13 mouse cellular contexts compared by ENCODE assay signal in genomic region chr3:127930326-127931012, GRCm38 (mm10). TPM values are rescaled to one million over a fixed set of nuclear protein-coding genes. Genes with fewer than 3 reads are reported as not detected.
A peak's percentile ranks its signal among the peaks of the same experiment; 100 is the strongest.
DNase-seq lines count a peak whose midpoint lies in the region; ATAC-seq and TF ChIP-seq lines count a peak whose summit lies in the region.
"Had no signal": no experiment of that assay in that cellular context is flagged by ENCODE, and none has a peak within 500 bp of the region (broad histone marks: within the 10 kb centered on the region; RNA-seq: fewer than 3 reads in every experiment).

No protein-coding gene starts in this region.

- H3K36me3 ChIP-seq in spleen, adult 2 months (ENCODE audit: control insufficient read depth, insufficient read depth, low read length) = no peaks in the 10 kb centered on the region
- H3K36me3 ChIP-seq in midbrain, embryonic 16.5 days (ENCODE audit: control insufficient read depth, insufficient read depth, low read length) = no peaks in the 10 kb centered on the region
- no peaks in the 10 kb centered on the region for H3K36me3 ChIP-seq in midbrain, postnatal 0 days (ENCODE audit: insufficient read depth, low read length)
- H3K36me3 ChIP-seq: midbrain, embryonic 12.5 days had no signal

- H3K4me1 ChIP-seq in spleen, adult 2 months (ENCODE audit: control insufficient read depth, insufficient read depth, insufficient read length) = no peaks in the 10 kb centered on the region
- H3K4me1 ChIP-seq in midbrain, embryonic 16.5 days (ENCODE audit: control insufficient read depth, insufficient read depth, low read length) = no peaks in the 10 kb centered on the region
- H3K4me1 ChIP-seq in midbrain, postnatal 0 days (ENCODE audit: insufficient read depth, low read length) = no peaks in the 10 kb centered on the region
- H3K4me1 ChIP-seq: midbrain, embryonic 12.5 days had no signal

- ATAC-seq in midbrain, embryonic 16.5 days = no peak
- ATAC-seq in midbrain, postnatal 0 days (ENCODE audit: low FRiP score) = no peak
- ATAC-seq: forebrain, embryonic 16.5 days; hindbrain, embryonic 16.5 days had no signal

- intact Hi-C loops in heart, postnatal 10 days (cut with DNase I) = no loop called here
- intact Hi-C loops in heart, postnatal 14 days (cut with DNase I) = no loop called here

- 0 out of 2 replicates have a peak overlapping the region, but pooled peaks have one; percentile 24 for H3K27ac ChIP-seq in spleen, adult 2 months (ENCODE audit: insufficient read depth, low read length)
- no peak overlapping the region for H3K27ac ChIP-seq in midbrain, embryonic 16.5 days (ENCODE audit: low read length)
- no peak overlapping the region for H3K27ac ChIP-seq in midbrain, postnatal 0 days (ENCODE audit: low read depth, low read length)
- H3K27ac ChIP-seq: midbrain, embryonic 12.5 days had no signal

- WGBS in large intestine, adult 2 months = 39% methylated on average over 9 of the region's 9 CpGs
- WGBS in spleen, adult 2 months = 80% methylated on average over 9 of the region's 9 CpGs
- 90% methylated on average over 9 of the region's 9 CpGs for WGBS in midbrain, embryonic 16.5 days
- WGBS in midbrain, postnatal 0 days = 90% methylated on average over 9 of the region's 9 CpGs

- no peak overlapping the region for H3K4me2 ChIP-seq in midbrain, embryonic 16.5 days (ENCODE audit: low read length)
- H3K4me2 ChIP-seq in midbrain, postnatal 0 days (ENCODE audit: low read depth, low read length, poor library complexity, severe bottlenecking) = no peak overlapping the region
- H3K4me2 ChIP-seq: midbrain, embryonic 12.5 days had no signal

- DNase-seq in heart, postnatal 10 days = peak; percentile 2 to 17
- DNase-seq in heart, postnatal 14 days = no peak
- DNase-seq in c-Kit-positive CD71-positive TER-119-positive erythroid progenitor cells, embryonic 14.5 days (ENCODE audit: low spot score) = peak; percentile 95
- DNase-seq in large intestine, adult 2 months (ENCODE audit: low read depth, low spot score) = peak; percentile 42
- no peak for DNase-seq in spleen, adult 2 months (ENCODE audit: low read depth in 1 of 2, low spot score in 2 of 2)
- no peak for DNase-seq in urinary bladder, postnatal 36 days (ENCODE audit: low spot score in 2 of 2)
- no peak for DNase-seq in midbrain, postnatal 0 days (ENCODE audit: low spot score)
- DNase-seq: cerebellum, postnatal 10 days; layer of hippocampus, postnatal 36 days had no signal

- H3K27me3 ChIP-seq in spleen, adult 2 months (ENCODE audit: control insufficient read depth, insufficient read depth, low read length) = no peaks in the 10 kb centered on the region
- H3K27me3 ChIP-seq in midbrain, embryonic 16.5 days (ENCODE audit: control insufficient read depth, insufficient read depth, low read depth, low read length) = no peaks in the 10 kb centered on the region
- H3K27me3 ChIP-seq in midbrain, postnatal 0 days (ENCODE audit: insufficient read depth, low read length) = no peaks in the 10 kb centered on the region
- H3K27me3 ChIP-seq: midbrain, embryonic 12.5 days had no signal

- no peak overlapping the region for H3K4me3 ChIP-seq in spleen, adult 2 months (ENCODE audit: extremely low read depth, insufficient read depth, insufficient read length)
- no peak overlapping the region for H3K4me3 ChIP-seq in midbrain, embryonic 16.5 days (ENCODE audit: low read depth, low read length)
- no peak overlapping the region for H3K4me3 ChIP-seq in midbrain, postnatal 0 days (ENCODE audit: low read depth, low read length)
- H3K4me3 ChIP-seq: midbrain, embryonic 12.5 days had no signal

- no peak for TF ChIP-seq CTCF in spleen, adult 2 months (IDR thresholded peaks at IDR 0.05; ENCODE audit: extremely low read depth, insufficient read depth, insufficient read length, insufficient replicate concordance)
- TF ChIP-seq CTCF in midbrain, postnatal 0 days (IDR thresholded peaks at IDR 0.05) = no peak

- no peak for TF ChIP-seq POLR2A in spleen, adult 2 months (IDR thresholded peaks at IDR 0.05; ENCODE audit: low read depth, low read length)

- no peak overlapping the region for H3K9ac ChIP-seq in midbrain, embryonic 16.5 days (ENCODE audit: low read depth, low read length)
- H3K9ac ChIP-seq in midbrain, postnatal 0 days (replicated peaks; ENCODE audit: low read length, poor library complexity, severe bottlenecking) = no peak overlapping the region
- H3K9ac ChIP-seq: midbrain, embryonic 12.5 days had no signal

- no peaks in the 10 kb centered on the region for H3K9me3 ChIP-seq in midbrain, embryonic 16.5 days (replicated peaks; ENCODE audit: control insufficient read depth, low read length, poor library complexity, severe bottlenecking)
- H3K9me3 ChIP-seq in midbrain, postnatal 0 days (ENCODE audit: low read length) = no peaks in the 10 kb centered on the region
- H3K9me3 ChIP-seq: midbrain, embryonic 12.5 days had no signal

RNA-seq across cellular contexts. Expression of gene Fam241a, which starts 34.3 kb away (rescaled TPM):
- total RNA-seq in heart, postnatal 10 days (2021) = 1 to 10 TPM; 7.8 to 8.3 TPM
- 1 to 10 TPM; 5.3 to 6.2 TPM for total RNA-seq in heart, postnatal 14 days (2021)
- 2.7 and 3.1 TPM in 2 replicates for polyA plus RNA-seq in large intestine, adult 2 months (2012; rRNA removed)
- 4.3 and 6.0 TPM in 2 replicates for polyA plus RNA-seq in spleen, adult 2 months (2012; rRNA removed)
- 6.8 and 8.5 TPM in 2 replicates for polyA plus RNA-seq in midbrain, embryonic 16.5 days (2015; fragmentation: Nextera tagmentation; extraction: Ambion mirVana)
- total RNA-seq in midbrain, postnatal 0 days (2014; rRNA removed) = 4.7 and 8.7 TPM in 2 replicates
- polyA plus RNA-seq in midbrain, postnatal 0 days (2015; fragmentation: Nextera tagmentation; extraction: Ambion mirVana) = 6.6 and 7.9 TPM in 2 replicates

Comparison
In these comparisons a context has a peak if more than half of its experiments do, and no peak if none do; other contexts are left out.
1. DNase-seq: peak in heart, postnatal 10 days (2 of 2), c-Kit-positive CD71-positive TER-119-positive erythroid progenitor cells, embryonic 14.5 days (single experiment) and large intestine, adult 2 months (single experiment); none in heart, postnatal 14 days (0 of 2), spleen, adult 2 months (0 of 2), urinary bladder, postnatal 36 days (0 of 2) and midbrain, postnatal 0 days (single experiment).